Mouse (Mus musculus) stomach, postnatal 0 days (tissue): ENCODE data around the gene Pipox. TPM values are rescaled to one million over a fixed set of nuclear protein-coding genes. Genes with fewer than 3 reads are reported as not detected.

Source experiments
- ATAC-seq: fragments of 200-750 bp; cut with Nextera tagmentation; 2 replicates; pipeline ENCODE4 v1.8.0; 2017; ENCODE audit not compliant: low FRiP score, low TSS enrichment
- DNase-seq: peaks from one replicate; pipeline ENCODE4 v3.0.0-alpha.2; 2016; ENCODE audit warnings: low spot score
- H3K27ac ChIP-seq: fragments of 300-500 bp; sonication (generic); replicated peaks from 2 replicates; pipeline ENCODE4 v1.5.1; 2014; ENCODE audit warnings: mild to moderate bottlenecking, control low read depth
- H3K27me3 ChIP-seq: fragments of 300-500 bp; sonication (generic); 2 replicates; pipeline ENCODE4 v1.6.1; 2014; ENCODE audit warnings: low read length; ENCODE audit not compliant: control insufficient read depth, insufficient read depth
- H3K36me3 ChIP-seq: fragments of 300-500 bp; sonication (generic); 2 replicates; pipeline ENCODE4 v1.6.1; 2014; ENCODE audit warnings: low read length, mixed read lengths; ENCODE audit not compliant: control insufficient read depth, insufficient read depth
- H3K4me1 ChIP-seq: fragments of 300-500 bp; sonication (generic); replicated peaks from 2 replicates; pipeline ENCODE4 v1.6.1; 2014; ENCODE audit warnings: antibody characterized with exemption; ENCODE audit not compliant: control insufficient read depth, insufficient read depth
- H3K4me2 ChIP-seq: fragments of 300-500 bp; sonication (generic); replicated peaks from 2 replicates; pipeline ENCODE4 v1.6.1; 2014; ENCODE audit warnings: low read depth, mild to moderate bottlenecking, control low read depth, moderate library complexity
- H3K4me3 ChIP-seq: fragments of 300-500 bp; sonication (generic); 2 replicates; pipeline ENCODE4 v1.5.1; 2014; ENCODE audit warnings: low read depth, low read length, control low read depth
- H3K9ac ChIP-seq: fragments of 300-500 bp; sonication (generic); 2 replicates; pipeline ENCODE4 v1.6.1; 2014; ENCODE audit warnings: mild to moderate bottlenecking, low read length, control low read depth, mixed read lengths
- H3K9me3 ChIP-seq: fragments of 300-500 bp; sonication (generic); 2 replicates; pipeline ENCODE4 v1.6.1; 2016; ENCODE audit warnings: low read length; ENCODE audit not compliant: control insufficient read depth
- CTCF ChIP-seq: IDR thresholded peaks from 2 replicates; pipeline ENCODE4 v1.5.1; 2016; ENCODE audit warnings: antibody characterized with exemption, low read depth, mild to moderate bottlenecking, moderate library complexity
- EP300 ChIP-seq: optimal IDR thresholded peaks from 2 replicates; pipeline ENCODE3; 2016; ENCODE audit warnings: antibody characterized with exemption
- WGBS: fragments of 180-500 bp; shearing (Covaris S2); extraction: QIAGEN DNeasy Blood & Tissue Kit; methylation state at CpG from one replicate; pipeline ENCODE4 v1.1.7; 2014; 5-methylcytosine and 5-hydroxymethylcytosine counted together
- polyA plus RNA-seq: library from polyadenylated mRNA; unstranded; fragments of >200 nt; fragmentation: Nextera tagmentation; extraction: Ambion mirVana; gene quantifications from 2 replicates; pipeline ENCODE4 v1.2.1, GENCODE M21; 2015

Pipox gene
- polyA plus RNA-seq, 1 experiment from 2014 or later = 8.4 TPM

- 42% methylated on average over 9 of the region's 9 CpGs for WGBS
- no peak overlapping the region for H3K27ac ChIP-seq
- TF ChIP-seq CTCF (no peak), EP300 (no peak)
- no peaks in the 10 kb centered on the region for H3K27me3 ChIP-seq
- no peaks in the 10 kb centered on the region for H3K4me1 ChIP-seq
- H3K9ac ChIP-seq = no peak overlapping the region
- H3K9me3 ChIP-seq = no peaks in the 10 kb centered on the region
- H3K4me3 ChIP-seq = no peak overlapping the region
- DNase-seq (no peak), ATAC-seq (no peak)
- H3K4me2 ChIP-seq = no peak overlapping the region
- H3K36me3 ChIP-seq = peaks cover 31% of the 10 kb centered on the region
Observed at GRCm38 (mm10) chr11:77847599-77848128, 46.2 kb downstream of the Pipox start.

- H3K36me3 ChIP-seq = peaks cover 33% of the 10 kb centered on the region
Observed at GRCm38 (mm10) chr11:77843906-77844200, 50.0 kb downstream of the Pipox start.

GRCm38 (mm10) chr11:77843068-77843905 lies 50.6 kb downstream of the Pipox start:
- Histone ChIP-seq H3K9me3 (no peaks in the 10 kb centered on the region), H3K27ac (no peak overlapping the region), H3K4me1 (no peaks in the 10 kb centered on the region), H3K27me3 (no peaks in the 10 kb centered on the region), H3K36me3 (peaks cover 33% of the 10 kb centered on the region), H3K4me3 (no peak overlapping the region), H3K9ac (no peak overlapping the region), H3K4me2 (no peak overlapping the region)
- TF ChIP-seq CTCF = no peak
- TF ChIP-seq EP300 = no peak
- ATAC-seq = no peak
- WGBS = 89% methylated on average over 21 of the region's 21 CpGs
- DNase-seq = no peak

More at GRCm38 (mm10) chr11:77843906-77844200, 50.0 kb downstream of the Pipox start:
- H3K9ac ChIP-seq = no peak overlapping the region
- WGBS = 78% methylated on average over 4 of the region's 4 CpGs
- no peak for TF ChIP-seq EP300
- no peak for TF ChIP-seq CTCF
- DNase-seq = no peak
- no peak overlapping the region for H3K4me3 ChIP-seq
- ATAC-seq = no peak
- H3K27ac ChIP-seq = no peak overlapping the region
- no peaks in the 10 kb centered on the region for H3K4me1 ChIP-seq
- no peaks in the 10 kb centered on the region for H3K9me3 ChIP-seq
- no peak overlapping the region for H3K4me2 ChIP-seq
- no peaks in the 10 kb centered on the region for H3K27me3 ChIP-seq

GRCm38 (mm10) chr11:77840523-77841245 lies 53.2 kb downstream of the Pipox start:
- DNase-seq (no peak), ATAC-seq (no peak)
- no peaks in the 10 kb centered on the region for H3K4me1 ChIP-seq
- no peak overlapping the region for H3K4me3 ChIP-seq
- no peak overlapping the region for H3K4me2 ChIP-seq
- 79% methylated on average over 16 of the region's 16 CpGs for WGBS
- no peaks in the 10 kb centered on the region for H3K9me3 ChIP-seq
- H3K36me3 ChIP-seq = peaks cover 22% of the 10 kb centered on the region
- no peak overlapping the region for H3K9ac ChIP-seq
- no peak for TF ChIP-seq EP300
- TF ChIP-seq CTCF = no peak
- no peak overlapping the region for H3K27ac ChIP-seq
- H3K27me3 ChIP-seq = no peaks in the 10 kb centered on the region

GRCm38 (mm10) chr11:77837856-77838255 lies 56.0 kb downstream of the Pipox start:
- Histone ChIP-seq H3K36me3 (peaks cover 12% of the 10 kb centered on the region), H3K27ac (peak overlapping the region; percentile 63), H3K4me3 (no peak overlapping the region), H3K27me3 (no peaks in the 10 kb centered on the region), H3K9ac (no peak overlapping the region), H3K4me2 (no peak overlapping the region), H3K4me1 (no peaks in the 10 kb centered on the region), H3K9me3 (no peaks in the 10 kb centered on the region)
- TF ChIP-seq EP300 (no peak), CTCF (no peak)
- 85% methylated on average over 5 of the region's 5 CpGs for WGBS
- no peak for ATAC-seq
- no peak for DNase-seq
